Mouse (Mus musculus) G1E (cell line): ENCODE results near the gene Gm10666. TPM values are rescaled to one million over a fixed set of nuclear protein-coding genes. Genes with fewer than 3 reads are reported as not detected.
"Not testable (repeated sequence)": the region's sequence is repeated elsewhere in the genome, so short reads cannot be mapped to it uniquely, and the experiment has no call there.

Source experiments
- ATAC-seq: 2 replicates; pipeline ENCODE4 v1.8.0; 2016; ENCODE audit warnings: mild to moderate bottlenecking; ENCODE audit not compliant: insufficient number of reproducible peaks, poor library complexity, low FRiP score, severe bottlenecking; ENCODE audit errors: extremely low read depth
- DNase-seq: peaks from one replicate; pipeline ENCODE4 v3.0.0; 2012; ENCODE audit warnings: low spot score
- H3K27me3 ChIP-seq: 2 replicates; pipeline ENCODE4 v1.6.1; 2012; ENCODE audit warnings: mild to moderate bottlenecking, low read length, inconsistent platforms; ENCODE audit not compliant: insufficient read depth
- H3K36me3 ChIP-seq: replicated peaks from 2 replicates; pipeline ENCODE3; 2012; ENCODE audit warnings: mild to moderate bottlenecking, inconsistent platforms
- H3K4me1 ChIP-seq: 2 replicates; pipeline ENCODE4 v1.6.1; 2012; ENCODE audit warnings: low read depth, low read length, inconsistent platforms, mixed read lengths; ENCODE audit not compliant: insufficient read depth
- H3K4me3 ChIP-seq: 2 replicates; pipeline ENCODE4 v1.5.1; 2012; ENCODE audit warnings: low read depth, mild to moderate bottlenecking, inconsistent platforms, low read length, moderate library complexity, mixed read lengths
- H3K9me3 ChIP-seq: replicated peaks from 2 replicates; pipeline ENCODE4 v1.6.1; 2012; ENCODE audit warnings: inconsistent platforms
- polyA plus RNA-seq: library from polyadenylated mRNA; stranded (reverse); fragments of >175 nt; gene quantifications from 2 replicates; pipeline ENCODE4 v1.2.3, GENCODE M21; 2012
- total RNA-seq, 2 experiments: library from RNA; stranded (forward) in 1 of 2; stranded (reverse) in 1 of 2; fragments of 200-1000 nt in 1 of 2; fragments of >200 nt in 1 of 2; fragmentation: Nextera tagmentation in 1 of 2; gene quantifications; 2 replicates each; pipeline ENCODE4 v1.2.3; 2014 to 2017

The Gm10666 gene
- total RNA-seq (2014; fragmentation: Nextera tagmentation) (not detected in 2 replicates), total RNA-seq (2017) (not detected in 2 replicates), polyA plus RNA-seq (not detected in 2 replicates)

DNA sequence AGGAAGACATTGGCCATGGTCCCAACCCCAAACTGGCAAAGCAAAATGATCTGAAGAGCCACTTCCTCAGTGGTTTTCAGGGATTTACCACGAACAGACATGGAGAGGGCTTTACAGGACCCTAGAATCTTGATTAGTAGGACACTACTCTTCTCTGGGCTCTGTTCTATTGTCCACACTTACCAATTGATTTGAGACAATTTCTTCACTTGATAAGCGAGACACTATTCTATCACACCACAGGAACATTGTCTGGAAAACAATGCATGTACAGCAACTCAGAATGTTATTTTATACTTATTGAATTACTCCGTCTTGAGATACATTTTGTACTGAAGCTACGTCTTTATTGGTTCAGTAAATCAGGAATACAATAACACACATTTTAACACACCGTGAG is at the start of gene Gm10666:
Gene Gm10666, minus strand, starts transcription at position 101 of the 400 bp plus-strand sequence.
- DNase-seq, H3K4me1 ChIP-seq, H3K4me3 ChIP-seq, H3K36me3 ChIP-seq, ATAC-seq, H3K9me3 ChIP-seq, H3K27me3 ChIP-seq: not testable (repeated sequence)

DNA sequence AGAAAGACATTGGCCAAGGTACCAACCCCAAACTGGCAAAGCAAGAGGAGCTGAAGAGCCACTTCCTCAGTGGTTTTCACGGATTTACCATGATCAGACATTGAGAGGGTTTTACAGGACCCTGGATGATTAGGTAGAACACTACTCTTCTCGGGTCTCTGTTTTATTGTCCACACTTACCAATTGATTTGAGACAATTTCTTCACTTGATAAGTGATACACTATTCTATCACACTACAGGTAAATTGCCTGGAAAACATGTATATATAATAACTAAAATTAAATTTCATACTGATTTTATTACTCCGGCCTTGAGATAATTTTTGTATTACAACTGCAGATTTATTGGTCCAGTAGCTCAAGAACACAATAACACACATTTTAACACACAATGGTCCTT is 29.4 kb upstream of the Gm10666 start, which contains the start of gene Vmn1r142:
Gene Vmn1r142, minus strand, starts transcription at position 101 of the 400 bp plus-strand sequence.
- not testable (repeated sequence) for H3K27me3 ChIP-seq, H3K4me1 ChIP-seq, H3K36me3 ChIP-seq, H3K4me3 ChIP-seq, H3K9me3 ChIP-seq, ATAC-seq, DNase-seq

DNA sequence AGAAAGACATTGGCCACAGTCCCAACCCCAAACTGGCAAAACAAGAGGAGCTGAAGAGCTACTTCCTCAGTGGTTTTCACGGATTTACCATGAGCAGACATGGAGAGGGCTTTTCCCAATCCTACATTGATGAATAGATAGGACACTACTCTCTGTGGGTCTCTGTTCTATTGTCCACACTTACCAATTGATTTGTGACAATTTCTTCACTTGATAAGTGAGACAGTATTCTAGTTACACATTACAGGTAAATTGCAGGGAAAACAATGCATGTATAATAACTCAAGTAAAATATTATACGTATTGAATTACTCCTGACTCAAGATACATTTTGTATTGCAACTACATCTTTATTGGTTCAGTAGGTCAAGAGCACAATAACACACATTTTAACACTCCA is 16.4 kb downstream of the Gm10666 start, which contains the start of gene Gm16451:
Gene Gm16451, minus strand, starts transcription at position 101 of the 400 bp plus-strand sequence.
- not testable (repeated sequence) for ATAC-seq, DNase-seq, H3K27me3 ChIP-seq, H3K36me3 ChIP-seq, H3K4me1 ChIP-seq, H3K9me3 ChIP-seq, H3K4me3 ChIP-seq

Other genes with a start within 250 kb of the Gm10666 start
- gene Gm5891, start 213.4 kb downstream of the Gm10666 start, total RNA-seq (2014; fragmentation: Nextera tagmentation): not detected in 2 replicates
- 0.12 and 0.16 TPM in 2 replicates for gene Gm5891, start 213.4 kb downstream of the Gm10666 start, total RNA-seq (2017)
- gene Gm5891, start 213.4 kb downstream of the Gm10666 start, polyA plus RNA-seq: not detected in 2 replicates
- gene Vmn1r137, start 140.2 kb downstream of the Gm10666 start, total RNA-seq (2014; fragmentation: Nextera tagmentation): not detected in 2 replicates
- not detected in 2 replicates for gene Vmn1r137, start 140.2 kb downstream of the Gm10666 start, total RNA-seq (2017)
- not detected in 2 replicates for gene Vmn1r137, start 140.2 kb downstream of the Gm10666 start, polyA plus RNA-seq
- gene Vmn1r138, start 105.8 kb downstream of the Gm10666 start, total RNA-seq (2014; fragmentation: Nextera tagmentation): not detected in 2 replicates
- not detected in 2 replicates for gene Vmn1r138, start 105.8 kb downstream of the Gm10666 start, total RNA-seq (2017)
- not detected in 2 replicates for gene Vmn1r138, start 105.8 kb downstream of the Gm10666 start, polyA plus RNA-seq
- not detected in 2 replicates for gene Gm6176, start 78.4 kb downstream of the Gm10666 start, total RNA-seq (2014; fragmentation: Nextera tagmentation)
- gene Gm6176, start 78.4 kb downstream of the Gm10666 start, total RNA-seq (2017): not detected in 2 replicates
- gene Gm6176, start 78.4 kb downstream of the Gm10666 start, polyA plus RNA-seq: not detected in 2 replicates
- gene Vmn1r139, start 65.7 kb downstream of the Gm10666 start, total RNA-seq (2014; fragmentation: Nextera tagmentation): not detected in 2 replicates
- not detected in 2 replicates for gene Vmn1r139, start 65.7 kb downstream of the Gm10666 start, total RNA-seq (2017)
- gene Vmn1r139, start 65.7 kb downstream of the Gm10666 start, polyA plus RNA-seq: not detected in 2 replicates
- not detected in 2 replicates for gene Gm16451, start 16.5 kb downstream of the Gm10666 start, total RNA-seq (2014; fragmentation: Nextera tagmentation)
- 0.27 TPM in 1 of 2 replicates, not detected in the other for gene Gm16451, start 16.5 kb downstream of the Gm10666 start, total RNA-seq (2017)
- gene Gm16451, start 16.5 kb downstream of the Gm10666 start, polyA plus RNA-seq: not detected in 2 replicates
- not detected in 2 replicates for gene Vmn1r142, start 29.3 kb upstream of the Gm10666 start, total RNA-seq (2014; fragmentation: Nextera tagmentation)
- not detected in 2 replicates for gene Vmn1r142, start 29.3 kb upstream of the Gm10666 start, total RNA-seq (2017)
- gene Vmn1r142, start 29.3 kb upstream of the Gm10666 start, polyA plus RNA-seq: not detected in 2 replicates
- not detected in 2 replicates for gene Vmn1r143, start 54.6 kb upstream of the Gm10666 start, total RNA-seq (2014; fragmentation: Nextera tagmentation)
- 0.17 TPM in 1 of 2 replicates, not detected in the other for gene Vmn1r143, start 54.6 kb upstream of the Gm10666 start, total RNA-seq (2017)
- gene Vmn1r143, start 54.6 kb upstream of the Gm10666 start, polyA plus RNA-seq: not detected in 2 replicates
- gene Gm8653, start 66.5 kb upstream of the Gm10666 start, total RNA-seq (2014; fragmentation: Nextera tagmentation): not detected in 2 replicates
- gene Gm8653, start 66.5 kb upstream of the Gm10666 start, total RNA-seq (2017): not detected in 2 replicates
- gene Gm8653, start 66.5 kb upstream of the Gm10666 start, polyA plus RNA-seq: not detected in 2 replicates
- gene Gm8453, start 94.7 kb upstream of the Gm10666 start, total RNA-seq (2014; fragmentation: Nextera tagmentation): not detected in 2 replicates
- not detected in 2 replicates for gene Gm8453, start 94.7 kb upstream of the Gm10666 start, total RNA-seq (2017)
- not detected in 2 replicates for gene Gm8453, start 94.7 kb upstream of the Gm10666 start, polyA plus RNA-seq
- gene Gm4187, start 195.0 kb upstream of the Gm10666 start, total RNA-seq (2014; fragmentation: Nextera tagmentation): not detected in 2 replicates
- gene Gm4187, start 195.0 kb upstream of the Gm10666 start, total RNA-seq (2017): not detected in 2 replicates
- not detected in 2 replicates for gene Gm4187, start 195.0 kb upstream of the Gm10666 start, polyA plus RNA-seq
- gene Gm8660, start 236.3 kb upstream of the Gm10666 start, total RNA-seq (2014; fragmentation: Nextera tagmentation): not detected in 2 replicates
- not detected in 2 replicates for gene Gm8660, start 236.3 kb upstream of the Gm10666 start, total RNA-seq (2017)
- gene Gm8660, start 236.3 kb upstream of the Gm10666 start, polyA plus RNA-seq: not detected in 2 replicates